Mouse (Mus musculus): Measurements from ENCODE around the gene Cmklr1. TPM values are rescaled to one million over a fixed set of nuclear protein-coding genes. Genes with fewer than 3 reads are reported as not detected.

The Cmklr1 gene
- polyA plus RNA-seq, 1 experiment from 2014 or later, result 1.7 TPM

DNA sequence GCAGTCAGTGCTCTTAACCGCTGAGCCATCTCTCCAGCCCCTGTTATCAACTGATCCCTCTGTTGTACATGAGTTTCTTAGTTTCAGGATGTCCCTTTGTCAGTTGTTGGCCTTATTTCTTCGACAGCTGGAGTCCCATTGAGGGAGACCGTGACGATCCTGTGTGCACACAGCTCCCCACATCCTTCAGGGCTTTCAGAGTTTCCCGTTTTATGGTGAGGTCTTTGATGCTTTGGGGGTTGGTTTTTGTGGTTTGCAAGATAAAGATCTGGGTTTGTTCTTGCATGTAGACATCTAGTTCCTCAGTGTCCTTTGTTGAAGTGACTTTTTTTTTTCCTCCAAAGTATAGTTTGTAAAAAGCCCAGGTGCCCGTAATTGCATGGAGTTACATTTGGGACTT lies 20.4 kb upstream of the Cmklr1 start:
- no peak overlapping the region for H3K9ac ChIP-seq (replicated peaks; ENCODE audit: low read length)
- 75% methylated on average over 6 of the region's 6 CpGs for WGBS
- H3K9me3 ChIP-seq (replicated peaks; ENCODE audit: control insufficient read depth, low read length), result no peaks in the 10 kb centered on the region
- DNase-seq (ENCODE audit: low spot score) (no peak), ATAC-seq (replicated peaks; ENCODE audit: insufficient number of reproducible peaks, low FRiP score, low TSS enrichment, low read depth) (no peak)
- no peak overlapping the region for H3K4me3 ChIP-seq (ENCODE audit: low read depth, low read length)
- H3K4me1 ChIP-seq (ENCODE audit: control insufficient read depth, insufficient read depth, low read length), result no peaks in the 10 kb centered on the region
- no peak overlapping the region for H3K4me2 ChIP-seq (ENCODE audit: low read depth, low read length)
- H3K27ac ChIP-seq (replicated peaks; ENCODE audit: low read depth, low read length), result no peak overlapping the region
- no peaks in the 10 kb centered on the region for H3K27me3 ChIP-seq (ENCODE audit: control insufficient read depth, insufficient read depth, low read length)
- no peaks in the 10 kb centered on the region for H3K36me3 ChIP-seq (replicated peaks; ENCODE audit: control insufficient read depth, insufficient read depth, low read depth, low read length)

DNA sequence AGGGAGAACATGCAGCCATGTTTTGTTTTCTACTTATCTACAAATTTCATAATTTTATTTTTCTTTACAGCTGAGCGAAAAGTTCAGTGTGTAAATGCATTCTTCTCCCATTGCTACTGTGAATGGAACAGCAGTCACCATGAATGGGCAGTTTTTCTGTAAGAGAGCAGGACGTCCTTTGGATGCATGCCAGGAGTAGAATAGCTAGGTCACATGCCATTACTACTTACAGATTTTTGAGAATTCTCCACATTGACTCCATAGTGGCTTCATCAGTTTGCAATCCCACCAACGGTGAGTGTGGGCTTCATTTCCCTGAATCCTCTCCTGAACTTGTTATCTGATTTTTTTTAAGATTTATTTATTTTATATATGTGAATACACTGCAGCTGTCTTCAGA lies 19.9 kb upstream of the Cmklr1 start:
- Histone ChIP-seq H3K27me3 (ENCODE audit: control insufficient read depth, insufficient read depth, low read length) (no peaks in the 10 kb centered on the region), H3K27ac (replicated peaks; ENCODE audit: low read depth, low read length) (no peak overlapping the region), H3K36me3 (replicated peaks; ENCODE audit: control insufficient read depth, insufficient read depth, low read depth, low read length) (no peaks in the 10 kb centered on the region), H3K4me2 (ENCODE audit: low read depth, low read length) (no peak overlapping the region), H3K4me1 (ENCODE audit: control insufficient read depth, insufficient read depth, low read length) (no peaks in the 10 kb centered on the region), H3K9ac (replicated peaks; ENCODE audit: low read length) (no peak overlapping the region), H3K9me3 (replicated peaks; ENCODE audit: control insufficient read depth, low read length) (no peaks in the 10 kb centered on the region), H3K4me3 (ENCODE audit: low read depth, low read length) (no peak overlapping the region)
- DNase-seq (ENCODE audit: low spot score) (no peak), ATAC-seq (replicated peaks; ENCODE audit: insufficient number of reproducible peaks, low FRiP score, low TSS enrichment, low read depth) (no peak)
- 79% methylated on average over 3 of the region's 3 CpGs for WGBS

DNA sequence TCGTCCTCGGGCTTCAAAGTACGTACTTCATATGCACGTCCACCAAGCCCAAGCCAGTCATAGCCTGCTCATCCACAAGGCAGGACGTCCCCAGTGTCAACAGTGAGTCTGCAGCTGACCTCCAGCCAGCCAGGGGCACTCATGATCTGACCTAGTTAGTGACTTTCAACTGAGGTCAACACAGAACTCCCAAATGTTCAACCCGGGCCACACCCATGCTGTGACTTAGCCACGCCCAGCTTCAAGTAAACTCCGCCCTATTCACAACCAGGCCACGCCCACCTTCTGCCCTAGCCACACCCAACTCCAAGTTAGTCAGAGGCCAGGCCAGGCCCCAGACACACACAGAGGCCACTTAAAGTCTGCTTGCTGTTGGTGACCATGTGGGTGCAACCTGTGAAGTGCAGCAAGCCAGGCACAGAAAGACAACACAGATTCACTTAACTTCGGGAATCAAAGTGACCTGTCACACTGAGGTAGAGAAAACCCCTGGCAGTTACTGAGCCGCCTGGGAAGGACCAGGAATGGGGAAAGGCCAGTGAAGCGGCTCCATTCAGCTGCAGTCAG lies 14.5 kb upstream of the Cmklr1 start:
- Histone ChIP-seq H3K9ac (replicated peaks; ENCODE audit: low read length) (no peak overlapping the region), H3K4me3 (ENCODE audit: low read depth, low read length) (no peak overlapping the region), H3K9me3 (replicated peaks; ENCODE audit: control insufficient read depth, low read length) (no peaks in the 10 kb centered on the region), H3K4me2 (ENCODE audit: low read depth, low read length) (no peak overlapping the region), H3K27ac (replicated peaks; ENCODE audit: low read depth, low read length) (no peak overlapping the region), H3K4me1 (ENCODE audit: control insufficient read depth, insufficient read depth, low read length) (no peaks in the 10 kb centered on the region), H3K27me3 (ENCODE audit: control insufficient read depth, insufficient read depth, low read length) (no peaks in the 10 kb centered on the region), H3K36me3 (replicated peaks; ENCODE audit: control insufficient read depth, insufficient read depth, low read depth, low read length) (no peaks in the 10 kb centered on the region)
- WGBS, result 75% methylated on average over 12 of the region's 12 CpGs
- DNase-seq (ENCODE audit: low spot score), result no peak
- no peak for ATAC-seq (replicated peaks; ENCODE audit: insufficient number of reproducible peaks, low FRiP score, low TSS enrichment, low read depth)

DNA sequence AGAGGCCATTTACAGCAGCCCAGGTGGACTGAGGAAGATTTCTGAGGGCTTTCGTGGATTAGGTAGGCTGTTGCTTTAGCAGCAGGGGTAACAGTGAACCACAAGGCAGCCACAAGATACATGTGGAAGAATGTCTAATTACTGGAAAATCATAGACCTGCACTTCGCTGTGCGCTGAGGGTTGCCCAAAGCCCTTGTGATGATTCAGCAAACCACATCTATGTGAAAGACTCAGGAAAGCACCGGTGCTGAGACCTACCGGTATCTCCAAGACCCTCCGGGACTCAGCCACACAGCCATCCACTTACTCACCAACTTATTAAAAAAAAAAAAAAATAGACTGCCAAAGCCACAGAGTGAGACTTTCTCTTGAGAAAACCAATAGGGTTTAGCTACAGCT lies 13.9 kb upstream of the Cmklr1 start:
- no peak for DNase-seq (ENCODE audit: low spot score)
- H3K9me3 ChIP-seq (replicated peaks; ENCODE audit: control insufficient read depth, low read length), result no peaks in the 10 kb centered on the region
- WGBS, result 92% methylated on average over 6 of the region's 6 CpGs
- H3K4me3 ChIP-seq (ENCODE audit: low read depth, low read length), result no peak overlapping the region
- H3K27me3 ChIP-seq (ENCODE audit: control insufficient read depth, insufficient read depth, low read length), result no peaks in the 10 kb centered on the region
- H3K27ac ChIP-seq (replicated peaks; ENCODE audit: low read depth, low read length), result no peak overlapping the region
- H3K36me3 ChIP-seq (replicated peaks; ENCODE audit: control insufficient read depth, insufficient read depth, low read depth, low read length), result no peaks in the 10 kb centered on the region
- ATAC-seq (replicated peaks; ENCODE audit: insufficient number of reproducible peaks, low FRiP score, low TSS enrichment, low read depth), result no peak
- no peaks in the 10 kb centered on the region for H3K4me1 ChIP-seq (ENCODE audit: control insufficient read depth, insufficient read depth, low read length)
- H3K4me2 ChIP-seq (ENCODE audit: low read depth, low read length), result no peak overlapping the region
- H3K9ac ChIP-seq (replicated peaks; ENCODE audit: low read length), result no peak overlapping the region

DNA sequence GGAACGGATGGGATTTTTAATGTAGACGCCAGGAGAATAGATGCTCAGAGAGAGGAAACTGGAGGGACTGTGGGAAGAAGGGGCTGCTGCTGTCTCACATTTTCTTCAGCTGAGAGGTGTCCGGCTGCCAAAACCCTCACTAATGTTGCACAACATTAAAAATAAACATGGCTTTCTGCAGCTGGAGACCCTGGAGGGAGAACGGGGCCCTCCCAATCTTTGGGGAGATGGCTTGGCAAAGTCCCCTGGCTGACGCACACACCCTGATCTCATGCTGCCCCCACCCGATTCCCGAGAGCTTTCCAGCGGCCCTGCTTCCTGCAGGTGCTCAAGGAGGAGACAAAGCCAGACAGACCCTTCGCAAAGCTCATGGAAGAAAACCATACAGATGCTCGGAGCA lies 10.6 kb upstream of the Cmklr1 start:
- no peak for ATAC-seq (replicated peaks; ENCODE audit: insufficient number of reproducible peaks, low FRiP score, low TSS enrichment, low read depth)
- WGBS, result 81% methylated on average over 10 of the region's 10 CpGs
- H3K9ac ChIP-seq (replicated peaks; ENCODE audit: low read length), result no peak overlapping the region
- H3K27me3 ChIP-seq (ENCODE audit: control insufficient read depth, insufficient read depth, low read length), result no peaks in the 10 kb centered on the region
- no peaks in the 10 kb centered on the region for H3K9me3 ChIP-seq (replicated peaks; ENCODE audit: control insufficient read depth, low read length)
- no peak for DNase-seq (ENCODE audit: low spot score)
- no peak overlapping the region for H3K4me3 ChIP-seq (ENCODE audit: low read depth, low read length)
- no peak overlapping the region for H3K4me2 ChIP-seq (ENCODE audit: low read depth, low read length)
- H3K36me3 ChIP-seq (replicated peaks; ENCODE audit: control insufficient read depth, insufficient read depth, low read depth, low read length), result no peaks in the 10 kb centered on the region
- H3K27ac ChIP-seq (replicated peaks; ENCODE audit: low read depth, low read length), result no peak overlapping the region
- H3K4me1 ChIP-seq (ENCODE audit: control insufficient read depth, insufficient read depth, low read length), result no peaks in the 10 kb centered on the region

DNA sequence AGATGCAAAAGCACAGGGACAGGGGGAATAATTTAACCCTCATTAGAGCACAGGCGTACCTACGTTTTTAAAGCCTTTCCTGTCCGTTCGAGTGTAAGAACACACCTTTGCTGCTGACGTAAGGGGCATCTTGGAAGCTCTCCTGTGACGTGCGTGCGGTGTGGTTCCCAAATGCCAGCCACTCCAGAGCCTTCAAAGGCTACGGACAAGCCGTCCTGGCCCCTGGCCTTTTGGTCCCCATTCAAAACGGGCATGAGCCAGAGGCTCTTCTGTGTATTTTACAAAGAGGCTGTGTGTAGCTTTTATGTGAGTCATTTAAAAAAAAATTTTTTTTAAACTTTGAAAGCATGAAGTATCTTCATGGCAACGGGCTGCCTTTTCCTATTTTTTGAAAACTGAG lies 4.6 kb upstream of the Cmklr1 start:
- Histone ChIP-seq H3K27ac (replicated peaks; ENCODE audit: low read depth, low read length) (no peak overlapping the region), H3K9ac (replicated peaks; ENCODE audit: low read length) (no peak overlapping the region), H3K4me3 (ENCODE audit: low read depth, low read length) (no peak overlapping the region), H3K4me1 (ENCODE audit: control insufficient read depth, insufficient read depth, low read length) (peaks cover 3% of the 10 kb centered on the region; the same call in 1 of the 2 replicates), H3K9me3 (replicated peaks; ENCODE audit: control insufficient read depth, low read length) (no peaks in the 10 kb centered on the region), H3K27me3 (ENCODE audit: control insufficient read depth, insufficient read depth, low read length) (0 out of 2 replicates have a peak, but pooled peaks cover 5% of the 10 kb centered on the region), H3K4me2 (ENCODE audit: low read depth, low read length) (no peak overlapping the region), H3K36me3 (replicated peaks; ENCODE audit: control insufficient read depth, insufficient read depth, low read depth, low read length) (no peaks in the 10 kb centered on the region)
- DNase-seq (ENCODE audit: low spot score), result no peak
- WGBS, result 84% methylated on average over 12 of the region's 12 CpGs
- no peak for ATAC-seq (replicated peaks; ENCODE audit: insufficient number of reproducible peaks, low FRiP score, low TSS enrichment, low read depth)

DNA sequence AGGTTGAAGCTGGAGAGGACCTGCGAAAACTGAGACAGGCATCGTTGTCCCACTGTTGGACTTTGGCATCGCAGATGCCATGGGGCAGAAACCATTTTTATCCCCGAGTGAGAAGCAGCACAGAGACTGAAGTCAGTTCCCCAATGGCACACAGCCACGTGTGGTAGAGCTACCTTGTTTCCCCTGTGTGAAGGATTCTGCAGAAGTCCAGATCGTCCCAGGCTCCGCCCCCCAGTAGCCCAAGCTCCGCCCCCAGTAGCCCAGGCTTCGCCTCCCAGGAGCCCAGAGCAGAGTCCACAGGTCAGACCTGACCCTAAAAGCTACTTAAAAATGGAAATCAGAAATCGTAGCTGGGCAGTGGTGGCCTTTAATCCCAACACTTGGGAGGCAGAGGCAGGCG lies 4.0 kb upstream of the Cmklr1 start:
- DNase-seq (ENCODE audit: low spot score) (no peak), ATAC-seq (replicated peaks; ENCODE audit: insufficient number of reproducible peaks, low FRiP score, low TSS enrichment, low read depth) (no peak)
- Histone ChIP-seq H3K27ac (replicated peaks; ENCODE audit: low read depth, low read length) (no peak overlapping the region), H3K9ac (replicated peaks; ENCODE audit: low read length) (no peak overlapping the region), H3K36me3 (replicated peaks; ENCODE audit: control insufficient read depth, insufficient read depth, low read depth, low read length) (no peaks in the 10 kb centered on the region), H3K9me3 (replicated peaks; ENCODE audit: control insufficient read depth, low read length) (no peaks in the 10 kb centered on the region), H3K4me3 (ENCODE audit: low read depth, low read length) (no peak overlapping the region), H3K4me2 (ENCODE audit: low read depth, low read length) (no peak overlapping the region), H3K27me3 (ENCODE audit: control insufficient read depth, insufficient read depth, low read length) (0 out of 2 replicates have a peak, but pooled peaks cover 5% of the 10 kb centered on the region), H3K4me1 (ENCODE audit: control insufficient read depth, insufficient read depth, low read length) (peaks cover 3% of the 10 kb centered on the region; the same call in 1 of the 2 replicates)
- 80% methylated on average over 11 of the region's 11 CpGs for WGBS

DNA sequence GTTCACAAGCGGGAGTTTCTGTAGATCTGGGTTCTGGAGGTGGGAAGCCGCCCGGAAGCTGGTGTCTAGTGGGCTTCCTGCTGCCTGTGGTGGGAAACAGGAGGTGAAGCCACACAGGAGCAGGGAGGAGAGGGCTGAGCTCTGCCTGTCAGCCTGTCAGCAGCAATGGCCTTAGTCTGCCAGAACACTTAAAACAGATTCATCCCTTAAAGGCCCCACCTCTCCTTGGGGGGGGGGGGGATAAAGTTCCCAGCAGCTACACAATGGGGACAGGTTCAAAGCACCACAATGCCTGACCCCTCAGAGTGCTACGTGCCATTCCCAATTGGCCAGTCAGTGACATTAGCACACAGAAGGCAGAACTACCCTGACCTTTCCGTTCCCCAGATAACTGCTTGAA lies 2.0 kb upstream of the Cmklr1 start:
- no peak for DNase-seq (ENCODE audit: low spot score)
- Histone ChIP-seq H3K4me1 (ENCODE audit: control insufficient read depth, insufficient read depth, low read length) (peaks cover 3% of the 10 kb centered on the region; the same call in 1 of the 2 replicates), H3K27ac (replicated peaks; ENCODE audit: low read depth, low read length) (no peak overlapping the region), H3K9ac (replicated peaks; ENCODE audit: low read length) (no peak overlapping the region), H3K4me3 (ENCODE audit: low read depth, low read length) (no peak overlapping the region), H3K27me3 (ENCODE audit: control insufficient read depth, insufficient read depth, low read length) (0 out of 2 replicates have a peak, but pooled peaks cover 5% of the 10 kb centered on the region), H3K9me3 (replicated peaks; ENCODE audit: control insufficient read depth, low read length) (no peaks in the 10 kb centered on the region), H3K4me2 (ENCODE audit: low read depth, low read length) (no peak overlapping the region), H3K36me3 (replicated peaks; ENCODE audit: control insufficient read depth, insufficient read depth, low read depth, low read length) (no peaks in the 10 kb centered on the region)
- no peak for ATAC-seq (replicated peaks; ENCODE audit: insufficient number of reproducible peaks, low FRiP score, low TSS enrichment, low read depth)
- WGBS, result 28% methylated on average over 5 of the region's 5 CpGs

Data from embryonic facial prominence, embryonic 11.5 days (tissue).